Mouse (Mus musculus) B cell, adult 2 months (primary cell): Measurements from ENCODE around the gene Wnt3a.
A peak's percentile ranks its signal among the peaks of the same experiment; 100 is the strongest.
"Not testable (repeated sequence)": the region's sequence is repeated elsewhere in the genome, so short reads cannot be mapped to it uniquely, and the experiment has no call there.

Experiments
- DNase-seq, 2 experiments: peaks; one replicate each; pipeline ENCODE4 v3.0.0; 2022

The Wnt3a gene

DNA sequence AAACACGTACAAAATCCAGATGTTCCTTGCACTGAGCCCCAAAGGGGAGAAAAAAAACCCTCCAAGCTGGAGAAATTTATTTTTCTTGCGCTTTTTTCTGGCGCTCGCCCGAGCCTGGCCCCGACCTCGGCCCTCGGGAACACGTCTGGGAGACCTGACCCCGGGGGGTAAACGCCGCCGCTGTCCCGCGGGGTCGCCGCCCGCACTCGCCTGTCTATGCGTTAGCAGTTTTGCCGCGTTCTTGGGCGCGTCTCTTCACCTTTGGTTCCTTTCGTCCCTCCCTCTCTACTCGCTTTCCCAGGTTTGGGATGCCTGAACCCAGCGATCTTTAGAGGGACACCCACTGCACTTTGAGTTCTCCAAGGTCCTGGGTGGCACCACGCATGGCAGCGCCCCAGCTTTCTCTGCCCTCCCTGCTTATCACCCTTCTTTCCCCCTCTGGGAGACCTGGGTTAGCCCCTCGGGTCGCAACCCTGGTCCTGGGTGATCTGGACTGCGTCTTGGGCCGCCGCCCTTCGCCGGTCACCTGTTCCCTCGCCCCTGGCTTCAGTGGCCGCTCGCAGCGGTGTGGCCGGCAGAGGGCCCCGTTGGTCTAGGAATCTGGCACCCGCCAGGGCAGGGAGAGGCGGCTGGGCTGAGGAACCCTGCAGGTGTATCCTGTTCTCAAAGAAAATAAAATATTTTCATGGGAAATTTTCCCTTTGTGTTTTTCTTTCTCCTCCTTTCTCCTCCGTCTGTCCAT is 17.0 kb upstream of the Wnt3a start:
- DNase-seq, result peak; percentile 28 to 35

DNA sequence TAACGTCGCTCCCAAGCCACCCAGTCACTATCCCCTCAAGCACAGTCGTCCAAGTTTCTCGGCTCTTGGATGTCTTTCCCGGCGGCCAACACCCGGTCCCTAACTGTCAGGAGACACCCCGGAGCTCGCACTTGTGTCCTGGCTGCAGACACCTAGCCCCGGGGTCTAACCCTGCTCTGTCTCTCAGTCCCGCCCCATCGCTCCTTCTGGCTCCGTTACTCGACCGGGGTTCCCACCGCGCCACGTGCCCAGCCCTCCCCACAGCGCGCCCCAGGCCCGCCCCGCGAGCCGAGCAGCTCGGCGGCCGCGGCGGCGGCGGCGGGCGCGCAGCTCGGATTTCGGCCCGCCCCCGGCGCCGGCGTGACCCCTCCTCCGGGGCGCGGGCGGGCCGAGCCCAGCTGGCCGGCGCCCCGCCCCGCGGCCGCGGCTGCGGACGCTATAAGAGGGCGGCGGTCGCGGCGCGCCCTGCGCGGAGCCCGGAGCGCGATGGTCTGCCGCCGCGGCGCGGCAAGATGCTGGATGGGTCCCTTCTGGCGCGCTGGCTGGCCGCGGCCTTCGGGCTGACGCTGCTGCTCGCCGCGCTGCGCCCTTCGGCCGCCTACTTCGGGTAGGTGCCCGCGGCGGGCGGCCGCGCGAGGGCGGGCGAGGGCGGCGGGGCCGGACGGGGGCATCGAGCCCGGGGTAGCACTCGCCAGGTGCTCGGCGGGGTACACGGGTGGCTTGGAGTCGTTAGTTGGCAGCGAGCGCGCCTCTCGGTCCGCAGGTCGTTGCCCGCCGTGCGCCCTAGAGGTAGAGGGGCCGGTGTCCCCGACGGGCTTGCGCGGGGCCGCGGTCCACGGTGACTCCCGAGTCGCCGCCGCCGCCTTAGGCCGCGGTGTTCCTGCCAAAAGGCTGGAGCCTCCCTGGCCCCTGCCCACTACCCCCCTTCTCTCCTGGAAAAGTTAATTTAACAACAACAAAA is 16.2 kb upstream of the Wnt3a start, which contains the start of gene Wnt9a:
Gene Wnt9a (plus strand): TSS at position 468 of the 961 bp plus-strand sequence.
- DNase-seq, result peak in 1 of 2 experiments; percentile 6

DNA sequence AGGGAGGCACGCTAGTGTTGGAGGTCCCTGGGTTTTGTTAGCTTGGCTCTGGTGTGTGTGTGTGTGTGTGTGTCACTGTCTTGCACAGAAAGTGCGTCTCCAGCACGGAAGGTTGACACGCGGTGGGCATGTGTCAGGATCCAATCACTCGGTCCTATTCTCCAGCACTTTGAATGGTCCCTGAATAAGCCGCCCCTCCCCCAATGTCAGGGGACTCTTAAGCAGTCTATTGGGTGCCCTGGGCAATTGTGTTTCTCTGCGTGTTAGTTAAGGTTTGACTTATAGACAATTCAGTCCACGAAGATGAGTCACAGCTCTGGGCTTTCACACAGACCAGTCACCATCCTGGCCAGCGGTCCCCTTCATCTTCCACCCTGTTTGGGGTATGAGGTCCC is 15.3 kb upstream of the Wnt3a start:
- DNase-seq, result no peak

- DNase-seq, result no peak
Measured at GRCm38 (mm10) chr11:59305008-59305820, 14.7 kb upstream of the Wnt3a start.

DNA sequence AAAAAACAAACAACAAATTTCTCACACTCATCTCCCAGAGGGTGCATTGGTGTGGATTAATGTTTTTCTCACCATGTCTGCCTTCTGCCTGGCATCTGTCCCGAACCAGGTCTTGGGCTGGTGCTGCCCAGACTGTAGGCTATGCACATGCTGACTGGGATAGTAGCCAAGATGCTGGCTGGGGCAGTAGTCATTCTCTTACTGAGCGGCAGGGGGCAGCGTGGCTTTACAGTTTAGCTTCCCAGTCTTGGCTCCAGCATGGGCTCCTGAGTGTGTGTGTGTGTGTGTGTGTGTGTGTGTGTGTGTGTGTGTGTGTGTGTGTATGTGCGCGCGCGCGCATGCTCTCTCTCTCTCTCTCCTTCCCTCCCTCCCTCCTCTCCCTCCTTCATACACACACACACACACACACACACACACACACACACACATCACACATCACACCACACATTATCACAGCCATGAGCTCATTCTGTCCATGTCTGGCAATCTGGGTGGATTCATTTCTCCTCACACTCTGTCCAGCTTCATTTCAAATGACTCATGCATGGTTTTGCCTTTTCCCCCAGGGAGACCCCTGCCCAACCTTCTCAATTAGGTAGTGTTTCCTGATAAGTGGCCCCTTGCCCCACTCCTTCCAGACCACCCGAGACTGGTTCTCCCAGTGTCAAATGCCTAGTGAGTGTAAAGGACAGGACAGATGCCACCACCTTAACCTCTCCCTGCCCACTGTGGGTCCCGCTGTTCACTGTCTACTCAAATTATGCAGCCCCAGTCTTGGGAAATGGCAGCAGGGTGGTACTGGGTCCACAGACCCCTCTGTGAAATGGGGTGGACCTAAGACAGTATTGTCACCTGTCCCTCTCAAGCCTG is 12.4 kb upstream of the Wnt3a start:
- peak; percentile 58 to 59 for DNase-seq

DNA sequence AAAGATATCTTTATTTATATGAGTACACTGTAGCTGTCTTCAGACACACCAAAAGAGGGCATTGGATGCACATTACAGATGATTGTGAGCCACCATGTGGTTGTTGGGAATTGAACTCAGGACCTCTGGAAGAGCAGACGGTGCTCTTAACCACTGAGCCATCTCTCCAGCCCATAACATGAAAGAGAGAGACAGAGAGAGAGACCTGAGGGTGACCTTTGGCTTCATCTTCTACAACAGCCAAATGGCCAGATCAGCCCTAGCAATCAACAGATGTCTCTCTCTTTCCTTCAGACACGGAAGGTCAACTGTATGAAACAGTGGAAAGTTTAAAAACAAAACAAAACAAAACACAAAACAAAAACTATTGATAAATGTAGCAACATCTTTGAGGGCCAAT is 10.5 kb upstream of the Wnt3a start:
- not testable (repeated sequence) for DNase-seq

- DNase-seq, result peak; percentile 22 to 32
Measured at GRCm38 (mm10) chr11:59300185-59300584, 9.6 kb upstream of the Wnt3a start.

DNA sequence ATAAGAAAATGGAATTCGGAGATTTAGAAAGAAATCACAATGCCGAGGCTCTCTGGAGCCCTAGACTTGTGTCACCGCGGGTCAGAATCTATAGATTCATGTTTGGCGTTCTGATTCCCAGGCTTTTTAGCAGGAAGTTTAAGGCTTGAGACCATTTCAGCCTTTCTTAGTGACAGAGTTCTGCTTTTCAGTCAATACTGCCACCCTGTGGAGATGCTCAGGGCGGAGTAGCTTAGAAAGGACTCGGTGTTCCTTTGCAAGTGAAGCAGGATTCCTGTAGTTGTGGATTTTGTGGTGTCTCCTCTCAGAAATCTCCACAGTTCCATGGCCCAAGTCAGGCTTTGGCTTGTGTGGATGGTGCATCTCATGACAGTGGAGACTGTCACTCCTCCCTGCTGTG is 7.4 kb upstream of the Wnt3a start:
- no peak for DNase-seq

DNA sequence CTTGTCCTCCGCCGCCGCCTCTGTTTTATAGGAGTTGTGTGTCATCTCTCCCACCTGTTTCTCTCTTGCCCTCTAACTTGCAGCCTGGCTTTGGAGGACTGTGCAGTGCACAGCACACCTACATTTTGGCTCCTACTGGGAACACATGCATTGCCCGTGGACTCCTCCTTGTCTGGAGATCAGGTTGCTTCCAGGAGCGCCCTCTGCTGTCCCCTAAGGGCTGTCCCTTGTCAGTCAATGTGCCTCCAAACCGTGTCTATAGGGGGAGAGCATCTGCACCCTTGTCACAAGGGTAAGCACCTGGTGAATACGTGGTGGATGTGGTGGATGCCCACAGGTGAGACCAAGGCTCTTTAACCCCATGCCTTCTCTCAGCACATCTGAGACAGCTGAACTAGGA is 3.1 kb upstream of the Wnt3a start:
- DNase-seq, result peak; percentile 39 to 44

DNA sequence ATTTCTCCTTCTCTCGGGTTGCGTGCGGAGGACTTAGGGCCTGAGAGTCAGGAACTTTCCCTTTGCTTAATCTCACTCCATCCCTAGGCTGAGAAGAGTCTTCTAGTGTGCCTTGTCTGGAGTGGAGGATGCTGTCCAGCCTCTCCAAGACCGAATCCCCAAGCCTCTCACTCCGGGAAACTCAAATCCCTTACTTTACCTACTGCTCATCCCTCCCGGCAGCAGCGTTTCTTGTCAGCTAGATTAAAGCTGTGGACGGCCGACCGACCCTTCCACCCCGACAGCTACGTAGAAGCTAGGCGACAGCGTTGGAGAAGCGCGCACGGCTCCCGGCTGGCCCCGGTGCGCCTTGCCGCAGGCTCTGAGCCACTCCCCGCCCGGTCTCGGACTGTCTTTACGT is 846 bp downstream of the Wnt3a start:
- no peak for DNase-seq

DNA sequence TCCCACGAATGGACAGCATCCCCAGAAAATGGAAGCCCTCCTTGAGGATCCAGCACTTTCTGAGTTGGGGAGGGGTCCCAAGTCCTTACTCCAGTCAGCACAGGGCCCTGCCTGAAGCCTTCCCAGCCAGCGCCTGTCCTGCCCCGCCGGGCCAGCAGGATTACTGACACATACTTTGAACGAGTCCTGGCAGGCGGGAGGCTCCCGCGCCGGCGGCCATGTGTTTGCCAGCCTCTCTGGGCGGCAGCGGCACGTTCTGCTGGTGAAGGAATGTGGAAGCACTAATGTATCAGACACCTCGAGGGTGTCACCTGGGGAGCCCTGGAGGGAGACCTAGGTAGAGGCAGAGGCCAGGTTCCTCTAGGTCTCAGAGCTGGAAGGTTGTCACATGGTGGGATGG is 6.4 kb downstream of the Wnt3a start:
- DNase-seq, result no peak

- no peak for DNase-seq
Measured at GRCm38 (mm10) chr11:59282933-59283332, 7.6 kb downstream of the Wnt3a start.

- DNase-seq, result no peak
Measured at GRCm38 (mm10) chr11:59282111-59282510, 8.4 kb downstream of the Wnt3a start.

DNA sequence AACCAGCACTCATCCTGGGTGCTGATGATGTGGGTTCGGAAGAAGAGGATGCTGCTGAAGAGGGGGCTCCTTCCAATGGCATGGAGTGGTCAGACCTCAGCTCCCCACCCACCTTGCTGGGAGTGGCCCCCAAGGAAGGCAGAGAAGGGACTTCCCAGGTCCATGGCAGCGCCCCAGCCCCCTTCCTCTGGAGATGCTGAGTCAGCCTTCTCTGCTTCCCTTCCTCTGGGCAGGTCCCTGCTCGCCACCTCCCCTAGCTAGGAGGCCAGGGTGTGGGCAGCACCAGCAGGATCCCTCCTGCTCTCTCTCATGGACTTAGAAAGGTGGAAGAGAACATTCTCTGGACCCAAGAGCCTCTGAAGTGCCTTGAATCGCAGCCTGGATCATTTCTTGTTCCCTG is 12.5 kb downstream of the Wnt3a start:
- no peak for DNase-seq

DNA sequence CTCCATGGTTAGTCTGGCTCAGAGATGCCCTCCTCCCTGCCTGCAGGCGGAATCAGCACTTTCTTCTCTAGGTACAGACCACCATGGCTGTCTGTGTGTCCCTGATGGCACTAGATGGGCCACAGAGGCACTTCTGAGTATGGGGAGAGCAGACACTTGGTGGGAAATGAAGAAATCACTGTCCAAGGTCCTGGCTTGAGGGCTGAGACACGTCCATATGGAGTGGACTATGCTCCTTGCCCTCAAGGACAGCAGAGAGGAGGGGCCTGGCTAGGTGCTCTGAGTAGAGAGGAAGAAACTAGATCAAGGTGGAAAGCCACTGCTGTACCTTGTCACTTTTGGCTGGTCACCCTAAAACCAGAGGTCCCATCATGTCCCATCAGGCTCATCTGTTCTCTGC is 13.7 kb downstream of the Wnt3a start:
- DNase-seq, result no peak

- DNase-seq, result no peak
Measured at GRCm38 (mm10) chr11:59274184-59274583, 16.4 kb downstream of the Wnt3a start.

GRCm38 (mm10) chr11:59266727-59267126 is 23.8 kb downstream of the Wnt3a start:
- DNase-seq, result no peak

DNA sequence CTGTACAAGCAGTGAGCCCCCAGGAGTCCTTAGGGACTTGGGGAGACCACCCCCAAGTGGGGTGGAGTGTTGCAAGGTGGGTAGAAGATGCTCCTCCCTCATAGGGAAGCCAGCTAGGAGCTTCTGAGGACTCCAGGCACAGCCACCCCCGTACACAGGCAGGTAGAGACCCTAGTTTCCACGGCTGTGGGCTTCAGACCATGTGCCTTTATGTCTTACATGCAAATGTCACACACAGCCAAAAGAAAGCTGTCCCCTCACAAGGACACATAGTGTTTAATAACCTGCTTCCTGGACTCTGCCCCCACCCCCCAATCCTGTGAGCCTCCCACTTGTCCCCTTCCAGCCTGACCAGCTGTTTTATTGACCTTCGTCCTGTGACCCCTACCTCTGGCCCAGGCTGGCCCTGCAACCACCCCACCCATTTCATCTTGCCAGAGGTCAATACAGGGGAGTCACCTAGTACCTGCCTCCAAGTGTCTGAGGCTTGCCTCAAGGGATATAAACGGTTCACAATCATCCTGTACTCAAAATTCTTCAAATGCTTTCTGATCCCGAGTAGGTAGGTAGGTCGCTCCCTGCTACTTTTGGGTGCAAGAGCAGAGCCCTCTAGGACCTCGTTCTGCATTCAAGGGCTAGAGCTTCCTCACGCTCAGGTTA is 25.3 kb downstream of the Wnt3a start:
- DNase-seq, result no peak

DNA sequence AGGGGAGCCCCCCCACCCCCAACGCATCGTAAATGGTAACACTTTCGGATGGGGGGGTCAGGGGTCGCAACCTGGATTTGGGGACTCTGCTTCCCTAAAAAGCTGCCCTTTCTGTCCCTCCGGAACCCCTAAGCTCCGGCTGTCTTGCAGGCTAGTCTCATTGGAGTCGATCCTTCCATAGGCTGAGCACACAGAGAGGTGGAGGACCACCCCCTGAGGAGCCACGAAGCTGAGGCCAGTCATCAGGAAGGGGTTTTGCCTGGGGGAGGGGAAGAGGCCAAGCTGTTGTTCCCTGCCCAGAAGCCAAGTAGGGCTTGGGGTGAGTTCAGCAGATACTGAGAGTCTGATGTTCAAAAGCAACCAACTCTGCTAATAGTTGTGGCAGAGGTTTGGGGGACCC is 26.0 kb downstream of the Wnt3a start:
- no peak for DNase-seq

DNA sequence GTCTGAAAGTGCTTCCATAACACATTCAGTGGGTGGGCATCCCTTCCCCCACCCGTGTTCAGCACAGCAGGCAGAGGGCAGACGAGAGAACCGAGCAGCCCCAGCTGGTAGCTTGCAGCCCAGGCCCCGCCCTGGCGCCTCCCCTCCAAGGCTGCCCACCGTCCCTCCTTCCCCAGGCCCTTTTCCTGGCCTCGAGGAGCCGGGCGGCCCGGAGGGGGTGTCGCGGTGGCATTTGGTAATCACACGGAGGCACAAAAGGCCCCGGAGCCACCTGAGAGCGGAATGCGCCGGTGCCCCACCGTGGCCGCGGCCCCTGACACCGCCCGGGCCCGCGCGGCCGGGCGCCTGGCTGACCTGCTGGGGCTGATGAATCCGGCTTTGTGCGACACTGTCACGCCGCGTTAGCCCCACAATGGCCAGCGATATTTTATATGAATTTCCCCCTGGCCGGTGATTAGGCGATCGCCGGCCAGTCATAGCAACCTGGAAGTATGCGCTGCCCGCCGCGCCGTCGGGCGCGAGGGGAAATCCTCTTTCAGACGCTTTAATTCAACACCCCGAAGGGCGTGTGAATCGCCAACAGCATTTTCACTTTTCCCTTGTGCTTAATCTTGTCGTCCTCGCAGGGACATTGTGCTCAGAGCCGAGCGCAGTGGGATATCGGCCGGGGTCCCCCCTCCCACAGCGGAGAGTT is 26.5 kb downstream of the Wnt3a start:
- no peak for DNase-seq

- no peak for DNase-seq
Measured at GRCm38 (mm10) chr11:59262308-59262707, 28.2 kb downstream of the Wnt3a start.
